Mouse (Mus musculus) gastrocnemius, postnatal 4 days (tissue): ENCODE measurements at regions not wholly inside any gene's neighbourhood (a gene's known extent, or its start where the extent isn't known, plus 50 kb on each side); places are given as distances from the start of the nearest gene placed in this dataset.
"Not testable (repeated sequence)": the region's sequence is repeated elsewhere in the genome, so short reads cannot be mapped to it uniquely, and the experiment has no call there.

Experiments used
- DNase-seq, 2 experiments: peaks; one replicate each; pipeline ENCODE4 v3.0.0; 2021 to 2022; ENCODE audit warnings: low spot score in 2 of 2, mixed read lengths in 2 of 2

DNA sequence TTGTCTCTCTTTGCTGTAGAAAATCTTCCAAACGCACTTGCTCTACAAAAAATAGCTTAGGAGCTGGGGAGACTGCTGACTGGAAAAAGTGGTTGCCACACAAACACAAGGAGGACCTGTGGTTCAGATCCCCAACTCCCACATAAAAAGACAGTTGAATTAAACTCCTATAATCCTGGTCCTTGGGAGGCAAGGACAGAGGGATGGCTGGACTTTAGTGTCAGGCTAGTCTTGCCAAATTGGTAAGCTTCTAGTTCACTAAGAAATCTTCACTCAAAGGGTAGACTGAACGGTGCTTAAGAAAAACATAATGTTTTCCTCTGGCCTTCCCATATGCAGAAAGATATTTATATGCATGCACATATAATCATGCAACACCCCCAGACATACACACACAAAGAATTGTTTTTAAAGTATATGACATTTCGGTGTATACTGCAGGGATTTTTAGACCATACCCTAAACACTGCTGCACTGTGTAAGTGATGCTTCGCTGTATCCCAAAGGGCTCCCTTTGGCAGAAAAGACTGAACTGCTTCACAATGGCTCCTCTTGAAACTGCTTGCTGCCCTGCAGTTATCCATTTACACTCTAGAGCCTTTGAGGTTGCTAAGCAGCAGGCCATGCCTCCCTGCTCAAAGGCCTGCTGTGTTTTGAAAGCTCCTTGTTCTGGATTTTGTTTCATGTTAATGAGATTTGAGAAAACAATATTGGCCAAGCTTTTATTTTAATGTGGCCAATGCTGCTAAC lies 1299.3 kb downstream of the Zfp704 start:
- DNase-seq: no peak

GRCm38 (mm10) chr3:8307296-8307695 lies 1302.6 kb downstream of the Zfp704 start:
- no peak for DNase-seq

DNA sequence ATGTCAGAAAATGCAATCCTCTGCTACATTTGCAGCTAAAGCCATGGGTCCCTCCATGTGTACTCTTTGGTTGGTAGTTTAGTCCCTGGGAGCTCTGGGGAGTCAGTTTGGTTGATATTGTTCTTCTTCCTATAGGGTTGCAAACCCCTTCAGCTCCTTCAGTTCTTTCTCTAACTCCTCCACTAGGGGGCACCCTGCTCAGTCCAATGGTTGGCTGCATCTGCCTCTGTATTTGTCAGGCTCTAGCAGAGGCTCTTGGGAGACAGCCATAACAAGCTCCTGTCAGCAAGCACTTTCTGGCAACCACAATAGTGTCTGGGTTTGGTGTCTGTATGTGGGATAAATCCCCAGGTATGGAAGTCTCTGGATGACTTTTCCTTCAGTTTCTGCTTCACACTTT lies 1305.1 kb downstream of the Zfp704 start:
- DNase-seq: no peak

DNA sequence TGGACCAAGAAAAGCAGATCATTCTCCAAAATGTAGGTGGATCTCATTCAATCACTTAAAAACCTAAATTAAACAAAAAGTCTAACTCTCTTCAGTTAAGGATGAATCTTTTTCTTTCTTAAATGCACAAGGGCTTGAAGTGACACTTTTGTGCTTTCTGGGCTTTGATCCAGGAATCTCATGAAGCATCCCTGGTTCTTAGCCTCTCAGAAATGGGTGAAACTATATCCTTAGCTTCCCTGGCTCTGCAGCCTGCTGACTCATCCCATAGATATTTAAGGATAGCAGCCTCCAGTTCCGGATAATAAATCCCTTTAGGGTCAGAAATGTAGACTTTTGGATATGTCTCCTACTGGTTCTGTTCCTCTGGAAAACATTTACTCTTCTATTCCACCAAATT lies 1316.8 kb downstream of the Zfp704 start:
- DNase-seq: no peak

DNA sequence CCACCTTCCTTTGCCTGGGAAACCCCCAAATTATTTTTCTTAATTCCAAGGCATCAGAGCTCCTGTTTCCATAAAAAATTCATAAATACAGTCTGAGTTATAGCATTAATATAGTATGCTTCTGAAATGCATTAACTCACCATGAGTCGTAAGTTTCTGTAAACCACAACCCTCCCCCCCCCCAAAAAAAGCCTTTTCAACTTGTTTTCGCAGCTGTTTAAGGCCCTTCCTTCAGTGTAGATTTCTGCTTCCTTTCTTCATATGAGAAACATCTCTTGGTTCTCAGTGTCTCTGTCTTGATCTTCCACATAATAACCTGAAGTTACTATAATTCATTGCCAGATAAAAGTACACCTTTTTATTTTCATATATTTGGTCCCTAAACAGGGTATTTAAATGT lies 1320.3 kb downstream of the Zfp704 start:
- no peak for DNase-seq

GRCm38 (mm10) chr3:8288437-8288836 lies 1321.4 kb downstream of the Zfp704 start:
- no peak for DNase-seq

DNA sequence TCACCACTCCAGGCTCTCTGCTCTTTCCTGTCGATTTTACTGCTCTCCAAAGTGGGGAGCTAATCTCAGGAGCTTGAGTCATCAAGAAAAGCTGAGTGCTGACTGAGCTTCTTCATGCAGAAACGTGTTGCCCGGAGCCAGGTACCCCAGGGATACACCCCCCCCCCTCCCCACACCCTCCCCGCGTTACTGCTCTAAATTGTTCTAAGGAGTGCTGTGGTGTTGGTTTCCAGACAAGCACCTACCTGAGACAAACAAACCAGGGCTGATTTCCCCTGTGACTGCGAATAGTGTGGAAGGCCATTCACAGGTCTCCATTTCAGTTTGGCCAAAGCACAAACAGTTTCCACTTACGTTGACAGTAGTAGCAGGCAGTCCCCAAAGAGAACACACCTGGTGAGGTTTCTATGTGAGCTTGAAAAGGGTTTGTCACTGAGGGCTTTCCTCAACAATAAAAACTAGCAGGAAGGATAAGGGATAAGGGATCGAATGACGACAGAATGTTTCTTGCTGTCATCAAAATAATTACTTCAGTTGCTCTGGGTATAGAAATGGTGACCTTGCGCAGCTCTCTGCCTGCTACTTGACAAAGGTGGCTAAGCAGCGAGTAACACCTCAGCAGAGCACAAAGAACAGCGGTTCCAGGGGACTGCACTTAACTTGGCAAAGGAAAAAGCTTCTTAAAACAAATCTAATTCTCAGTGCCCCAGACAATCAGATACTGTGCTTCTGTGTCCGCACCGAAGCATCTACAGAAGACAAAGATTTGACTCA lies 1325.0 kb downstream of the Zfp704 start:
- DNase-seq: no peak

GRCm38 (mm10) chr3:8282411-8282810 lies 1327.5 kb downstream of the Zfp704 start:
- no peak for DNase-seq

- DNase-seq: no peak
Measured at GRCm38 (mm10) chr3:8276661-8277060, 1333.2 kb downstream of the Zfp704 start.

DNA sequence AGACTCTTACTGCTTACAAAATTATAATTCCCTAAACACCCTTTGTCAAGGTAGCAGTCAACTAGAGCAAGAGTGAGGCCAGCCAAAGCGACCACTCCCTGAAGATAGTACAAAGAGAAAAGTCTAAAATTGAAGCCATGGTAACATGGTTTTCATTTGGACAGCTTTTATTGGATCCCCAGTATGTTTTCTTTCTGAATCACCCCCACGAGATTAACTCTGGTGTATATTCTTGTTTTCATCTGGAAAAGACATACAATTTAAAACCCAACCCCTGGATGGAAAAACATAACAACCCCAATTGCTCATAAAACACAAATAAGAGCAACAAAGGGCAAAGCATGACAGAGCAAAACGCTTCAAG lies 1339.0 kb downstream of the Zfp704 start:
- DNase-seq: no peak

DNA sequence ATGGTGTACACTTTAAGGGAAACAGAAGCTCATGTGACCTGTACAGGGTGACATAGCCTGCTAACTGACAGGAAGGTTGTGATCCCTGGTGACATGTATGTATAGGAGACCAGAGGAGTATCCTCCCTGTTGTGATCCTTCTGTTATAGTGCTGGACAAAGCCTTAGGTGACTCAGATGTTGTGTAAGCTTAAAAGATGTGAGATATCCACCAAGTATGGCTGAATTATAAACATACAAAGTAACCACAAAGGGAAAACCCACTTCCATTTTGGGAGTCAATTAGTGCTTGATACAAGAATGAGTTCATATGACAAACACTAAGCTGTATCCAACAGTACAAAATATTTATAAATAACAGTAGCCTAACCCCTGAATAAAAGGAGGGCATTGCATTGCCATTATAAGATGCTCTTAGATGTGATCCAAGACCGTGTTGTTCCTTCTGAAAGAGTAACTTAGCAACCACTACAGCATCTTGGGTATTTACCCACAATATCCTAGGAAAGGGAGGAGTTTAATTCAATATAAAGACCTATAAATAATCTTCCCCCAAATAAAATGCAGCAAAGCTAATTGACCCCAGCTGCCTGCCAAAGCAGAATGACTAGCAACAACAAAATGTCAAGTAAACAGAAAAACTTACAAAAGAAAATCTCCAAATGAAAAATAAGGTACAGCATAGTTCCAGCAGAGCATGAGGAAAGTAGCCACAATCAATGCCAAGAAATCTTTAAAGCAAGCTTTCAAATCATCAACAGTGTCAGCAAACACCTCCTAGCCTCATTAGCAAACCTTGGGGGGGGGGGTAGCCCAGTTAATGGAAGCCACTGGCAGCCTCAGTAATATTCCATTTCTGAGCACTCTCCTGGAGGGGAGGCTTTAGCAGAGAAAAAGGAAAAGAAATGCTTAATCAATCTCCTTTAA lies 1339.6 kb downstream of the Zfp704 start:
- no peak for DNase-seq

GRCm38 (mm10) chr3:8265783-8266182 lies 1344.1 kb downstream of the Zfp704 start:
- no peak for DNase-seq

- DNase-seq: no peak
Measured at GRCm38 (mm10) chr3:8264366-8265033, 1345.4 kb downstream of the Zfp704 start.

- DNase-seq: no peak
Measured at GRCm38 (mm10) chr3:8257293-8257692, 1352.6 kb downstream of the Zfp704 start.

DNA sequence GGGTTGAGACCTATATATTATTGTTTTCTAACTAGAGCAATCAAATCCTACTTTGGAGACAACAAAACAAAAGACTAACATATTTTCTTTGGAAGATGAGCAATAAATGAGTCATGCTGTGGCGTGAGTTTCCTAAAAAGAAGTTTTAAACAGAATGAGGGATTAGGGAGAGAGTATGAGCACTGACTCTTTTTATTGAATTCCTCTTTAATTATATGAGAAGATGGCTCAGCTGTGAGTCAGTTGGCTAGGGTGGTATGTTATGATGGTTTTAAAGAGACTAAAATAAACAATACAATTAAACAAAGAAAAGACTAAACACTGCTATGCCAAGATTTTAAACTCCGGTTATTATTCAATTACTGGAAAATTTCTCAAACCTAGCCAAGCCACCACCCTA lies 1357.6 kb downstream of the Zfp704 start:
- DNase-seq: no peak

DNA sequence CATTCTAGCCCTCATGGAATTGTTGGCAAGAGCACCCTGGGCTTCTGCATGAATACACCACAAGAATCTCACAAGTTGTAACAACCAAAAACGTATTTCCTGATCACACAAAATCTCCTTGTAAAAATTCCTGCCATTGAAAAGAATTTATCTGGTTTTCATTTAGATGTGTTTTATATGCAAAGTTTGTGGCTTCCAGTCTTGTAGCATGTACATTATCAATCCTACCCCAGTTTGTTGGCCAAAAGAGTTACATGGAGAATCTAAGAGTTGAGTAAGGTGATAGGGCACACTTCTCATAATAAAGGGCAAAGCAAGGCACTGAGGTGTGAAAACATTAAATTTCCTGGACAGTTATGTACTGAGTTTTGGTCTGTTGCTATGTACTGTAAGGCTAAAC lies 1361.0 kb downstream of the Zfp704 start:
- no peak for DNase-seq

DNA sequence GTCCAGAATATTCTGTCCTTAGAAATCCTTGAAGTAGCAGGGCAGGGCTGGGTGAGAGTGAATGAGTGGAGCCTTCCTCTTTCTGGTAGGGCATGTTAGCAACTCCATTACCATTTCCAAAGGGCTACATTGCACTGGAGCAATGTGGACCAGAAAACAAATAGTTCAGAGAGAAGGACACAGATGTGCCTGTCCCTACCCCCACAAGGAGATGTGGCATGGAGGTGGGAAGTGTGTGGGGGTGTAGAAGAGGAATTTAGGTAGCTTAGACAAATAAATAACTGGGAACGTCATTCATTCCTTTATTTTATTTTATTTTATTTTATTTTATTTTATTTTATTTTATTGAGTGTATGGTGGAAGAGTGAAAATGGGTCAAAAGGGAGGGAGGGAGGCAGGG lies 1364.1 kb downstream of the Zfp704 start:
- DNase-seq: peak; percentile 64 to 71

GRCm38 (mm10) chr3:8245195-8245789 lies 1364.6 kb downstream of the Zfp704 start:
- peak; percentile 66 to 69 for DNase-seq

- DNase-seq: not testable (repeated sequence)
Measured at GRCm38 (mm10) chr3:8244526-8245194, 1365.2 kb downstream of the Zfp704 start.
